Mouse (Mus musculus) forebrain, postnatal 0 days (tissue): ENCODE results near the gene Sgms1. TPM values are rescaled to one million over a fixed set of nuclear protein-coding genes. Genes with fewer than 3 reads are reported as not detected.

Experiments
- ATAC-seq: fragments of 200-750 bp; cut with Nextera tagmentation; 2 replicates; pipeline ENCODE4 v1.8.0; 2017; ENCODE audit warnings: mild to moderate bottlenecking, moderate library complexity
- DNase-seq: peaks from one replicate; pipeline ENCODE4 v3.0.0-alpha.2; 2015
- H3K27ac ChIP-seq: fragments of 300-500 bp; sonication (generic); 2 replicates; pipeline ENCODE4 v1.5.1; 2014; ENCODE audit warnings: low read depth, mild to moderate bottlenecking, antibody characterized with exemption, low read length, moderate library complexity, mixed read lengths
- H3K27me3 ChIP-seq: fragments of 300-500 bp; sonication (generic); 2 replicates; pipeline ENCODE4 v1.6.1; 2014; ENCODE audit warnings: mild to moderate bottlenecking, low read length, mixed read lengths; ENCODE audit not compliant: insufficient read depth
- H3K36me3 ChIP-seq: fragments of 300-500 bp; sonication (generic); 2 replicates; pipeline ENCODE4 v1.6.1; 2014; ENCODE audit warnings: mild to moderate bottlenecking, moderate library complexity; ENCODE audit not compliant: insufficient read depth
- H3K4me1 ChIP-seq: fragments of 300-500 bp; sonication (generic); 2 replicates; pipeline ENCODE4 v1.6.1; 2014; ENCODE audit warnings: antibody characterized with exemption; ENCODE audit not compliant: insufficient read depth
- H3K4me2 ChIP-seq: fragments of 300-500 bp; sonication (generic); 2 replicates; pipeline ENCODE4 v1.6.1; 2014; ENCODE audit warnings: low read depth, mild to moderate bottlenecking, moderate library complexity
- H3K4me3 ChIP-seq: fragments of 300-500 bp; sonication (generic); 2 replicates; pipeline ENCODE4 v1.5.1; 2014; ENCODE audit warnings: low read depth, low read length, mixed read lengths
- H3K9ac ChIP-seq: fragments of 300-500 bp; sonication (generic); 2 replicates; pipeline ENCODE4 v1.6.1; 2014; ENCODE audit warnings: mild to moderate bottlenecking
- H3K9me3 ChIP-seq: fragments of 300-500 bp; sonication (generic); 2 replicates; pipeline ENCODE4 v1.6.1; 2016; ENCODE audit warnings: low read length
- CTCF ChIP-seq: sonication (generic); IDR thresholded peaks from 2 replicates; pipeline ENCODE4 v1.5.1; 2016; ENCODE audit warnings: antibody characterized with exemption, control low read depth, low read depth
- WGBS: fragments of 180-500 bp; shearing (Covaris S2); extraction: QIAGEN DNeasy Blood & Tissue Kit; methylation state at CpG from one replicate; pipeline ENCODE4 v1.1.7; 2014; 5-methylcytosine and 5-hydroxymethylcytosine counted together
- polyA plus RNA-seq: library from polyadenylated mRNA; unstranded; fragments of >200 nt; fragmentation: Nextera tagmentation; extraction: Ambion mirVana; gene quantifications from 2 replicates; pipeline ENCODE4 v1.2.1, GENCODE M21; 2015
- total RNA-seq: library from RNA; depleted of rRNA; stranded (reverse); fragments of >200 nt; gene quantifications from 2 replicates; pipeline ENCODE4 v1.2.3, GENCODE M21; 2014

Gene Sgms1
- total and polyA plus RNA-seq, 2 experiments from 2014 or later: 17.0 to 27.2 TPM

- H3K9me3 ChIP-seq: no peaks in the 10 kb centered on the region
- ATAC-seq (no peak), DNase-seq (no peak)
- no peak for TF ChIP-seq CTCF
- no peaks in the 10 kb centered on the region for H3K4me1 ChIP-seq
- 91% methylated on average over 8 of the region's 8 CpGs for WGBS
- H3K27me3 ChIP-seq: no peaks in the 10 kb centered on the region
- no peaks in the 10 kb centered on the region for H3K36me3 ChIP-seq
- H3K4me3 ChIP-seq: no peak overlapping the region
- H3K4me2 ChIP-seq: no peak overlapping the region
- H3K27ac ChIP-seq: no peak overlapping the region
- H3K9ac ChIP-seq: no peak overlapping the region
These were observed 5.8 kb downstream of the Sgms1 start for GRCm38 (mm10) chr19:32383738-32384137.

- H3K9me3 ChIP-seq: no peaks in the 10 kb centered on the region
- H3K27me3 ChIP-seq: no peaks in the 10 kb centered on the region
- H3K4me2 ChIP-seq: no peak overlapping the region
- TF ChIP-seq CTCF: no peak
- H3K9ac ChIP-seq: no peak overlapping the region
- ATAC-seq: no peak
- no peaks in the 10 kb centered on the region for H3K36me3 ChIP-seq
- no peaks in the 10 kb centered on the region for H3K4me1 ChIP-seq
- no peak for DNase-seq
- H3K4me3 ChIP-seq: no peak overlapping the region
- no peak overlapping the region for H3K27ac ChIP-seq
- 47% methylated on average over 3 of the region's 3 CpGs for WGBS
These were observed 8.0 kb downstream of the Sgms1 start for GRCm38 (mm10) chr19:32381511-32381961.

- no peak for ATAC-seq
- Histone ChIP-seq H3K4me1 (no peaks in the 10 kb centered on the region), H3K36me3 (no peaks in the 10 kb centered on the region), H3K4me3 (no peak overlapping the region), H3K9ac (no peak overlapping the region), H3K9me3 (no peaks in the 10 kb centered on the region), H3K4me2 (no peak overlapping the region), H3K27ac (no peak overlapping the region), H3K27me3 (no peaks in the 10 kb centered on the region)
- no peak for TF ChIP-seq CTCF
- WGBS: 95% methylated on average over 11 of the region's 11 CpGs
- DNase-seq: no peak
These were observed 8.8 kb downstream of the Sgms1 start for GRCm38 (mm10) chr19:32380748-32381147.

- H3K9me3 ChIP-seq: no peaks in the 10 kb centered on the region
- 78% methylated on average over 6 of the region's 6 CpGs for WGBS
- no peak overlapping the region for H3K27ac ChIP-seq
These were observed 10.1 kb downstream of the Sgms1 start for GRCm38 (mm10) chr19:32379239-32379920.

GRCm38 (mm10) chr19:32378581-32378980 is 10.9 kb downstream of the Sgms1 start:
- ATAC-seq: no peak
- H3K4me2 ChIP-seq: no peak overlapping the region
- no peaks in the 10 kb centered on the region for H3K36me3 ChIP-seq
- no peak for TF ChIP-seq CTCF
- H3K9ac ChIP-seq: no peak overlapping the region
- DNase-seq: no peak
- H3K9me3 ChIP-seq: no peaks in the 10 kb centered on the region
- H3K4me1 ChIP-seq: no peaks in the 10 kb centered on the region
- no peaks in the 10 kb centered on the region for H3K27me3 ChIP-seq
- H3K27ac ChIP-seq: no peak overlapping the region
- H3K4me3 ChIP-seq: no peak overlapping the region
- WGBS: 76% methylated on average over 3 of the region's 3 CpGs

More at GRCm38 (mm10) chr19:32379239-32379920, 10.1 kb downstream of the Sgms1 start:
- TF ChIP-seq CTCF: no peak
- H3K4me2 ChIP-seq: no peak overlapping the region
- no peaks in the 10 kb centered on the region for H3K27me3 ChIP-seq
- no peak for DNase-seq
- no peak overlapping the region for H3K4me3 ChIP-seq
- no peak for ATAC-seq
- no peaks in the 10 kb centered on the region for H3K36me3 ChIP-seq
- no peak overlapping the region for H3K9ac ChIP-seq
- no peaks in the 10 kb centered on the region for H3K4me1 ChIP-seq

- no peak overlapping the region for H3K27ac ChIP-seq
- no peak overlapping the region for H3K4me2 ChIP-seq
- ATAC-seq: 0 out of 2 replicates have a peak, but pooled peaks have one; percentile 36
- no peak overlapping the region for H3K9ac ChIP-seq
- no peak overlapping the region for H3K4me3 ChIP-seq
- no peaks in the 10 kb centered on the region for H3K9me3 ChIP-seq
- WGBS: 56% methylated on average over 7 of the region's 7 CpGs
- no peaks in the 10 kb centered on the region for H3K4me1 ChIP-seq
- no peak for TF ChIP-seq CTCF
- no peak for DNase-seq
- no peaks in the 10 kb centered on the region for H3K27me3 ChIP-seq
- H3K36me3 ChIP-seq: no peaks in the 10 kb centered on the region
These were observed 11.7 kb downstream of the Sgms1 start for GRCm38 (mm10) chr19:32377701-32378325.

- no peak overlapping the region for H3K9ac ChIP-seq
- H3K4me3 ChIP-seq: no peak overlapping the region
- no peaks in the 10 kb centered on the region for H3K9me3 ChIP-seq
- H3K27me3 ChIP-seq: no peaks in the 10 kb centered on the region
- WGBS: 61% methylated on average over 7 of the region's 7 CpGs
- no peaks in the 10 kb centered on the region for H3K36me3 ChIP-seq
- no peak overlapping the region for H3K27ac ChIP-seq
- H3K4me2 ChIP-seq: no peak overlapping the region
- DNase-seq (no peak), ATAC-seq (no peak)
- H3K4me1 ChIP-seq: no peaks in the 10 kb centered on the region
- no peak for TF ChIP-seq CTCF
These were observed 12.5 kb downstream of the Sgms1 start for GRCm38 (mm10) chr19:32376886-32377535.
